Mouse (Mus musculus) midbrain, postnatal 0 days (tissue): ENCODE measurements at regions not wholly inside any gene's neighbourhood (a gene's known extent, or its start where the extent isn't known, plus 50 kb on each side); places are given as distances from the start of the nearest gene placed in this dataset.

Experiments used
- ATAC-seq: fragments of 200-750 bp; cut with Nextera tagmentation; 2 replicates; pipeline ENCODE4 v1.8.0; 2017; ENCODE audit warnings: moderate number of reproducible peaks, mild to moderate bottlenecking, moderate TSS enrichment, moderate library complexity; ENCODE audit not compliant: low FRiP score
- DNase-seq: peaks from one replicate; pipeline ENCODE4 v3.0.0-alpha.2; 2015; ENCODE audit warnings: low spot score
- H3K27ac ChIP-seq: fragments of 300-500 bp; sonication (generic); 2 replicates; pipeline ENCODE4 v1.5.1; 2014; ENCODE audit warnings: low read depth, mild to moderate bottlenecking, low read length, mixed read lengths
- H3K27me3 ChIP-seq: fragments of 300-500 bp; sonication (generic); 2 replicates; pipeline ENCODE4 v1.6.1; 2014; ENCODE audit warnings: low read length, control low read depth, mixed read lengths; ENCODE audit not compliant: insufficient read depth
- H3K36me3 ChIP-seq: fragments of 300-500 bp; sonication (generic); 2 replicates; pipeline ENCODE4 v1.6.1; 2014; ENCODE audit warnings: low read length, control low read depth, mixed read lengths; ENCODE audit not compliant: insufficient read depth
- H3K4me1 ChIP-seq: fragments of 300-500 bp; sonication (generic); 2 replicates; pipeline ENCODE4 v1.6.1; 2014; ENCODE audit warnings: mild to moderate bottlenecking, control low read depth, antibody characterized with exemption, low read length, mixed read lengths; ENCODE audit not compliant: insufficient read depth
- H3K4me2 ChIP-seq: fragments of 300-500 bp; sonication (generic); 2 replicates; pipeline ENCODE4 v1.6.1; 2014; ENCODE audit warnings: low read depth, mild to moderate bottlenecking, low read length, mixed read lengths; ENCODE audit not compliant: poor library complexity, severe bottlenecking
- H3K4me3 ChIP-seq: fragments of 300-500 bp; sonication (generic); 2 replicates; pipeline ENCODE4 v1.5.1; 2014; ENCODE audit warnings: low read depth, mild to moderate bottlenecking, low read length, moderate library complexity
- H3K9ac ChIP-seq: fragments of 300-500 bp; sonication (generic); replicated peaks from 2 replicates; pipeline ENCODE4 v1.6.1; 2014; ENCODE audit warnings: mild to moderate bottlenecking, low read length, moderate library complexity, mixed read lengths; ENCODE audit not compliant: poor library complexity, severe bottlenecking
- H3K9me3 ChIP-seq: fragments of 300-500 bp; sonication (generic); 2 replicates; pipeline ENCODE4 v1.6.1; 2016; ENCODE audit warnings: low read length, control low read depth
- CTCF ChIP-seq: IDR thresholded peaks from 2 replicates; pipeline ENCODE4 v1.5.1; 2016; ENCODE audit warnings: antibody characterized with exemption, mild to moderate bottlenecking
- WGBS: fragments of 180-500 bp; shearing (Covaris S2); extraction: QIAGEN DNeasy Blood & Tissue Kit; methylation state at CpG from one replicate; pipeline ENCODE4 v1.1.7; 2014; 5-methylcytosine and 5-hydroxymethylcytosine counted together

DNA sequence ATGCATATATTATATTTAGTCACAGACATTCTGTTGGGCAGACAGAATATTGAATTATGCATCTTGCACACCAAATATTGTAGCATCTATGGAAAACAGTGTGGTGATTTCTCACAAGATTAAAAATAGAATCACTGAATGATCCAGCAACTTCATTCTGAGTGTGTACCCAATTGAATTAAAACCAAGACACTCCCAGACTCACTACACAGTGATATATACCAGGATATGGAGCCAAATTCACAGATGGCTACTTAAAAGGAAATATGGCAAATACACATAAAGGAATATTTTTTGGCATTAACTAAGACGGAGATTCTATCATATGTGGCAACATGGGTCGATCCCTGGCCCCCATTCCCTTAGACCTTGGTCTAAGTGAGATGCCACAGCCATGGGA lies 233.5 kb upstream of the Klf4 start:
- no peaks in the 10 kb centered on the region for H3K4me1 ChIP-seq
- no peak for TF ChIP-seq CTCF
- no peak overlapping the region for H3K27ac ChIP-seq
- no peak overlapping the region for H3K9ac ChIP-seq
- H3K4me2 ChIP-seq: no peak overlapping the region
- ATAC-seq (no peak), DNase-seq (no peak)
- WGBS: 93% methylated on average over 2 of the region's 2 CpGs
- no peaks in the 10 kb centered on the region for H3K27me3 ChIP-seq
- no peaks in the 10 kb centered on the region for H3K36me3 ChIP-seq
- no peaks in the 10 kb centered on the region for H3K9me3 ChIP-seq
- no peak overlapping the region for H3K4me3 ChIP-seq

DNA sequence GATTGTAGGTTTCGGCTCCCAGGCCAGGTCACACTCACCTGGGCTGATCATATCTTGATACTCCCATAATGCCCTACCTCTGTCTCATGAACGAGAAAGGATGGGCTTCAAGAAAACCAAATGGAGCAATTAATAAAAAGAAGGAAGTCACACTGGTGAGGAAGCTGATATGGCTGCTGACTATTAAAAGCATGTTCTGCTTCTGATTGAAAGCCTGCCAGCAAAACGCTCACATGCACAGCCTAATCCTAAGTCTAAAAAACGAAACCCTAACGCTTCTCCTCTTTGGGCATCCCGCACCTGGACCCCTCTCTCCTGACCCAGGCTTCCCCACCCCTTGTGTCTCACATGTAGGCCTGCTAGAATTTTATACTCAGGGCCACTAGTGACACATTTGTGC lies 230.8 kb upstream of the Klf4 start:
- H3K4me1 ChIP-seq: no peaks in the 10 kb centered on the region
- ATAC-seq (no peak), DNase-seq (no peak)
- 84% methylated on average over 6 of the region's 6 CpGs for WGBS
- no peaks in the 10 kb centered on the region for H3K27me3 ChIP-seq
- no peak for TF ChIP-seq CTCF
- H3K27ac ChIP-seq: no peak overlapping the region
- H3K36me3 ChIP-seq: no peaks in the 10 kb centered on the region
- H3K4me3 ChIP-seq: no peak overlapping the region
- H3K9ac ChIP-seq: no peak overlapping the region
- no peaks in the 10 kb centered on the region for H3K9me3 ChIP-seq
- no peak overlapping the region for H3K4me2 ChIP-seq

DNA sequence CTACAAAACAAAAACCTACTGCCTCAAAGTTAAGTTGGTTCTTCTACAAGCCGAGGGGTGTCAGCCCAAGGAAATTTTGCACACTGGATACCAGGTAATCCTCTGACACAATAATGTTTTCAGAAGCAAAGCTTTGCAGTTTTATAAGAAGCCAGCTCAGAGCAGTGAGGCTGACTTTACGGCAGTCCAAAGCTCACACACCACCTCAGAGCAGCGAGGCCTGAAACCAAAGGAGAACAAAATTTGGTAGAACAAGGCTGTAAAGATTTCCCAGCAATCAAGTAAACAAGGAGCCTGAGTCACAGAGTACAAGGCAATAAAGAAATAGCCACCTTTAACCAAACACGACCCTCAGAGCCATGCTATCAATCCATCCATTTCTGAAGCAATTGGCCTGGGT lies 230.1 kb upstream of the Klf4 start:
- WGBS: 76% methylated on average over 4 of the region's 4 CpGs
- Histone ChIP-seq H3K27ac (no peak overlapping the region), H3K36me3 (no peaks in the 10 kb centered on the region), H3K27me3 (no peaks in the 10 kb centered on the region), H3K4me2 (no peak overlapping the region), H3K9ac (no peak overlapping the region), H3K4me3 (no peak overlapping the region), H3K9me3 (no peaks in the 10 kb centered on the region), H3K4me1 (no peaks in the 10 kb centered on the region)
- no peak for ATAC-seq
- DNase-seq: no peak
- no peak for TF ChIP-seq CTCF

DNA sequence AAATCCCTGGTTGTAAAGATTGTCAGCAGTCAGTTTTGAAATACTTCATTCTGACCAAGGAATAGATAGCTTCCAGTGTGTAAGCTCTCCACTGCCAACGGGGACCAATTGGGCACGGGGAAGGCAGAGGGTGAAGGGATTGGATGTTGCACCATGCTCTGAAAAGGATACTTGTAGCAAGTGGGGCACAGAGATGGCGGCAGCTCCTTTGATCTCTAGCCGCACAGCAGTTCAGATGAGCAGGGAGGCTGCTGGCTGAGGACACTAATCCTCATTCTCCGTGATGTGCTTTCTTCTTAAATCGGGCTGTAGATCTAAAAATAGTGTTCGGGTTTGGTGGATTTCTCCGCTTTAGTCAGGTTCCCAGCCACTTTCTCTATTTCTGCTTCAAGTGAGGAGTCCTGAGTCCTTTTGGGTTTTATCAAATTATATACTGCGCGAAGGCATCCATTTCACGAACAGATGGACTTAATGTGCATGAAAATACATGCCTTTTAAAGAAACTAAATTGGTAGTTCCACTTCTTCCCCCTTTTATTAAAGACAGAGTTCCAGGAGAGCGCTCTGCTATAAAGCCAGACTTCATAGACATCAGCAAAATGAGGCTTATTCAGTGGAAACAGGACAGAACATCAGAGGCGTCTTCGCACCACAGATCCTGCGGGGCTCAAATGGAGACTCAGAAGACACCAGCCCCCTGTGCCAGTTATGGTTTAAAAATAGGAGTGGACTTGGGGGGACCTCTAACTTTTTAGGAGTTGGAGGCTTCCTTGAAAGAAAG lies 225.1 kb upstream of the Klf4 start:
- DNase-seq (peak; percentile 14), ATAC-seq (no peak)
- Histone ChIP-seq H3K36me3 (no peaks in the 10 kb centered on the region), H3K9ac (0 out of 2 replicates have a peak overlapping the region, but pooled peaks have one; percentile 13), H3K4me2 (peak overlapping the region; percentile 37), H3K27me3 (no peaks in the 10 kb centered on the region), H3K4me3 (no peak overlapping the region), H3K9me3 (no peaks in the 10 kb centered on the region), H3K27ac (no peak overlapping the region), H3K4me1 (0 out of 2 replicates have a peak, but pooled peaks cover 6% of the 10 kb centered on the region)
- no peak for TF ChIP-seq CTCF
- 17% methylated on average over 15 of the region's 15 CpGs for WGBS

DNA sequence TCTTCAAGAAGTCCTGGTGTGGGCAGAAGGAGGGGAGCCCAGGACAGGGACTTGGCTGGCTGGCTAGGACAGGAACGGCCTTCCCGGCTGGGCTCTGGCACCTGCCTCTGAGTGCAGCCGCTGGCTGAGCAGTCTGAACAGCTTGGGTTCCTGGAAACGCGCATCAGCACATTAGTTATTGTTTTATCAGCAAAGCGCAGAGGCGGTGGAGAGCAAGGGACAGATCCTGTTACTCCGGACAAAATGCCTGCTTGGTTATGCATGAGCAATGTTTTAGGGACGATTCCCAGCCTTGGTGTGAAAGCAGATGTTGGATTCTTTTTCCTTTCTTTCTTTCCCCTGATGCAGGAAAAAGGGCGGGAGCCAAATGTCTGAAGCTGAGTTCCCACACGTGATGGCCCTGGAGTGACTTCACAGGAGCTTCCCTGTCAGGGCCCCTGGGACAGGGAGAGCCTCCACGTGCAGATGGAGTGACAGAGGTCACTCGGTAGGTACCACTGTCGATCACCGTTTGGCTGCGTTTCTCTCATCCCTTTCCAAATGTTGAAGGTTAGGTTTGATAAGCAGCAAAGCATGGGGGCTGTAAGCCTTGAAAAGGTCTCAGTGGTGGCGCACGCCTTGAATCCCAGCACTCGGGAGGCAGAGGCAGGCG lies 217.8 kb upstream of the Klf4 start:
- no peaks in the 10 kb centered on the region for H3K27me3 ChIP-seq
- no peaks in the 10 kb centered on the region for H3K36me3 ChIP-seq
- no peak overlapping the region for H3K27ac ChIP-seq
- no peak for TF ChIP-seq CTCF
- no peaks in the 10 kb centered on the region for H3K4me1 ChIP-seq
- 63% methylated on average over 20 of the region's 20 CpGs for WGBS
- H3K9ac ChIP-seq: no peak overlapping the region
- H3K4me3 ChIP-seq: no peak overlapping the region
- ATAC-seq (no peak), DNase-seq (peak; percentile 46)
- no peaks in the 10 kb centered on the region for H3K9me3 ChIP-seq
- H3K4me2 ChIP-seq: no peak overlapping the region

DNA sequence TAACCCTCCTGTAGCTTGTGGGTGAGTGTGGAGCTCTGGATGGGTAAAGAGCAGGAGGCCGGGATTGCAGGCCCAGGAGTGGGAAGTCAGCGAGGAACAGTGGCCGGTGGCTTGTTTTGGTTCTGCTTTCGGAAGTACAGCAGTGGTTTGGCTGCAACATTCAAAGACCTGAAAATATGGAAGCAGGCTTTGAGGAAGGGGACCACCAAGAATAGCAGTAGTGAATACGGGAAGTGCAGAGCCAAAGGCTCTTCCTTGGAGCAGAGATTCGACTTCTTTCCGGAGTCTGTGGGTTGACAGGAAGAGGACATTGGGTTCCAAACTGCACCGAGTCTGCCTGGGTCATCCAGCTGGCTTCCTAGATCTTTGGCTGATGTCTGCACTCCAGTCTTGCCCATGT lies 209.1 kb upstream of the Klf4 start:
- H3K27me3 ChIP-seq: no peaks in the 10 kb centered on the region
- DNase-seq (no peak), ATAC-seq (no peak)
- TF ChIP-seq CTCF: no peak
- no peak overlapping the region for H3K4me2 ChIP-seq
- no peaks in the 10 kb centered on the region for H3K9me3 ChIP-seq
- no peak overlapping the region for H3K9ac ChIP-seq
- WGBS: 91% methylated on average over 8 of the region's 8 CpGs
- no peak overlapping the region for H3K27ac ChIP-seq
- H3K4me3 ChIP-seq: no peak overlapping the region
- no peaks in the 10 kb centered on the region for H3K36me3 ChIP-seq
- no peaks in the 10 kb centered on the region for H3K4me1 ChIP-seq
